Mouse (Mus musculus) liver, embryonic 15.5 days (tissue): Measurements from ENCODE around the gene Phf2. TPM values are rescaled to one million over a fixed set of nuclear protein-coding genes. Genes with fewer than 3 reads are reported as not detected.

Experiments
- ATAC-seq: fragments of 200-750 bp; cut with Nextera tagmentation; 2 replicates; pipeline ENCODE4 v1.8.0; 2017; ENCODE audit warnings: moderate number of reproducible peaks, mild to moderate bottlenecking, moderate library complexity; ENCODE audit not compliant: insufficient read depth
- H3K27ac ChIP-seq: fragments of 300-500 bp; sonication (generic); replicated peaks from 2 replicates; pipeline ENCODE4 v1.5.1; 2015; ENCODE audit warnings: mild to moderate bottlenecking, inconsistent platforms
- H3K27me3 ChIP-seq: fragments of 300-500 bp; sonication (generic); 2 replicates; pipeline ENCODE4 v1.6.1; 2015; ENCODE audit warnings: mild to moderate bottlenecking, inconsistent platforms
- H3K36me3 ChIP-seq: fragments of 300-500 bp; sonication (generic); replicated peaks from 2 replicates; pipeline ENCODE4 v1.6.1; 2015; ENCODE audit warnings: moderate library complexity, mild to moderate bottlenecking, inconsistent platforms
- H3K4me1 ChIP-seq: fragments of 300-500 bp; sonication (generic); replicated peaks from 2 replicates; pipeline ENCODE4 v1.6.1; 2015; ENCODE audit warnings: inconsistent platforms
- H3K4me2 ChIP-seq: fragments of 300-500 bp; sonication (generic); 2 replicates; pipeline ENCODE4 v1.6.1; 2015; ENCODE audit warnings: moderate library complexity, mild to moderate bottlenecking, inconsistent platforms
- H3K4me3 ChIP-seq: fragments of 300-500 bp; sonication (generic); replicated peaks from 2 replicates; pipeline ENCODE4 v1.5.1; 2015; ENCODE audit warnings: mild to moderate bottlenecking, inconsistent platforms
- H3K9ac ChIP-seq: fragments of 300-500 bp; sonication (generic); 2 replicates; pipeline ENCODE4 v1.6.1; 2015; ENCODE audit warnings: moderate library complexity, mild to moderate bottlenecking, inconsistent platforms
- H3K9me3 ChIP-seq: fragments of 300-500 bp; sonication (generic); replicated peaks from 2 replicates; pipeline ENCODE4 v1.6.1; 2016; ENCODE audit warnings: inconsistent platforms
- WGBS: fragments of 180-500 bp; shearing (Covaris S2); methylation state at CpG from one replicate; pipeline ENCODE4 v1.1.7; 2015; ENCODE audit warnings: mixed read lengths; ENCODE audit not compliant: insufficient replicate concordance; 5-methylcytosine and 5-hydroxymethylcytosine counted together
- polyA plus RNA-seq: library from polyadenylated mRNA; unstranded; fragments of >200 nt; fragmentation: Nextera tagmentation; extraction: Ambion mirVana; gene quantifications from 2 replicates; pipeline ENCODE4 v1.2.1, GENCODE M21; 2015

Gene Phf2
- polyA plus RNA-seq, 1 experiment from 2014 or later = 1.7 TPM

- ATAC-seq = no peak
- H3K9me3 ChIP-seq = no peaks in the 10 kb centered on the region
- H3K4me1 ChIP-seq = peaks cover 49% of the 10 kb centered on the region
- H3K9ac ChIP-seq = no peak overlapping the region
- no peak overlapping the region for H3K4me3 ChIP-seq
- WGBS = 62% methylated on average over 5 of the region's 5 CpGs
- no peak overlapping the region for H3K27ac ChIP-seq
- H3K27me3 ChIP-seq = no peaks in the 10 kb centered on the region
- no peaks in the 10 kb centered on the region for H3K36me3 ChIP-seq
- no peak overlapping the region for H3K4me2 ChIP-seq
These were observed 1.8 kb upstream of the Phf2 start for GRCm38 (mm10) chr13:48872726-48873125.

- Histone ChIP-seq H3K27me3 (no peaks in the 10 kb centered on the region), H3K36me3 (no peaks in the 10 kb centered on the region), H3K4me2 (peak overlapping the region; percentile 93), H3K4me3 (peak overlapping the region; percentile 84), H3K27ac (no peak overlapping the region), H3K9me3 (no peaks in the 10 kb centered on the region), H3K4me1 (peaks cover 48% of the 10 kb centered on the region), H3K9ac (peak overlapping the region; percentile 91)
- 53% methylated on average over 7 of the region's 7 CpGs for WGBS
- no peak for ATAC-seq
These were observed 1.1 kb upstream of the Phf2 start for GRCm38 (mm10) chr13:48871887-48872606.

GRCm38 (mm10) chr13:48869950-48870770 is 759 bp downstream of the Phf2 start:
- ATAC-seq = peak; percentile 50
- Histone ChIP-seq H3K27ac (peak overlapping the region; percentile 82), H3K36me3 (no peaks in the 10 kb centered on the region), H3K27me3 (no peaks in the 10 kb centered on the region), H3K4me2 (peak overlapping the region; percentile 93), H3K4me3 (peak overlapping the region; percentile 84), H3K9me3 (no peaks in the 10 kb centered on the region), H3K9ac (peak overlapping the region; percentile 91), H3K4me1 (peaks cover 59% of the 10 kb centered on the region)
- WGBS = under 1% methylated on average over 85 of the region's 102 CpGs

- Histone ChIP-seq H3K4me3 (peak overlapping the region; percentile 84), H3K9ac (peak overlapping the region; percentile 91), H3K27me3 (no peaks in the 10 kb centered on the region), H3K4me2 (peak overlapping the region; percentile 93), H3K27ac (peak overlapping the region; percentile 82), H3K4me1 (peaks cover 64% of the 10 kb centered on the region), H3K9me3 (no peaks in the 10 kb centered on the region), H3K36me3 (no peaks in the 10 kb centered on the region)
- WGBS = 13% methylated on average over 5 of the region's 5 CpGs
- peak; percentile 19 for ATAC-seq
These were observed 1.3 kb downstream of the Phf2 start for GRCm38 (mm10) chr13:48869600-48869949.

- Histone ChIP-seq H3K9me3 (no peaks in the 10 kb centered on the region), H3K9ac (peak overlapping the region; percentile 91), H3K27ac (peak overlapping the region; percentile 82), H3K4me3 (peak overlapping the region; percentile 84), H3K4me2 (peak overlapping the region; percentile 93), H3K4me1 (peaks cover 69% of the 10 kb centered on the region), H3K36me3 (no peaks in the 10 kb centered on the region), H3K27me3 (no peaks in the 10 kb centered on the region)
- WGBS = 11% methylated on average over 5 of the region's 5 CpGs
- ATAC-seq = no peak
These were observed 1.8 kb downstream of the Phf2 start for GRCm38 (mm10) chr13:48869088-48869487.

- Histone ChIP-seq H3K4me2 (no peak overlapping the region), H3K9me3 (no peaks in the 10 kb centered on the region), H3K4me3 (no peak overlapping the region), H3K27ac (no peak overlapping the region), H3K9ac (no peak overlapping the region), H3K36me3 (no peaks in the 10 kb centered on the region), H3K27me3 (no peaks in the 10 kb centered on the region), H3K4me1 (peaks cover 58% of the 10 kb centered on the region)
- ATAC-seq = no peak
- 60% methylated on average over 12 of the region's 12 CpGs for WGBS
These were observed 6.1 kb downstream of the Phf2 start for GRCm38 (mm10) chr13:48864673-48865356.

- Histone ChIP-seq H3K36me3 (no peaks in the 10 kb centered on the region), H3K4me3 (no peak overlapping the region), H3K4me2 (no peak overlapping the region), H3K27ac (no peak overlapping the region), H3K9me3 (no peaks in the 10 kb centered on the region), H3K27me3 (no peaks in the 10 kb centered on the region), H3K4me1 (peaks cover 51% of the 10 kb centered on the region), H3K9ac (no peak overlapping the region)
- 42% methylated on average over 9 of the region's 9 CpGs for WGBS
- no peak for ATAC-seq
These were observed 7.4 kb downstream of the Phf2 start for GRCm38 (mm10) chr13:48863556-48863955.

- H3K36me3 ChIP-seq = no peaks in the 10 kb centered on the region
- H3K9ac ChIP-seq = no peak overlapping the region
- no peak for ATAC-seq
- H3K4me3 ChIP-seq = no peak overlapping the region
- H3K4me2 ChIP-seq = no peak overlapping the region
- peaks cover 53% of the 10 kb centered on the region for H3K4me1 ChIP-seq
- H3K27me3 ChIP-seq = no peaks in the 10 kb centered on the region
- no peak overlapping the region for H3K27ac ChIP-seq
- WGBS = 59% methylated on average over 1 of the region's 1 CpGs
- no peaks in the 10 kb centered on the region for H3K9me3 ChIP-seq
These were observed 9.0 kb downstream of the Phf2 start for GRCm38 (mm10) chr13:48861913-48862312.

- peaks cover 41% of the 10 kb centered on the region for H3K4me1 ChIP-seq
- WGBS = 66% methylated on average over 4 of the region's 4 CpGs
- H3K9ac ChIP-seq = no peak overlapping the region
- H3K4me3 ChIP-seq = no peak overlapping the region
- no peak for ATAC-seq
- no peak overlapping the region for H3K27ac ChIP-seq
- H3K4me2 ChIP-seq = no peak overlapping the region
- H3K36me3 ChIP-seq = no peaks in the 10 kb centered on the region
- no peaks in the 10 kb centered on the region for H3K9me3 ChIP-seq
- no peaks in the 10 kb centered on the region for H3K27me3 ChIP-seq
These were observed 12.1 kb downstream of the Phf2 start for GRCm38 (mm10) chr13:48858779-48859178.

GRCm38 (mm10) chr13:48858054-48858453 is 12.9 kb downstream of the Phf2 start:
- Histone ChIP-seq H3K4me1 (peaks cover 41% of the 10 kb centered on the region), H3K9ac (no peak overlapping the region)

More at GRCm38 (mm10) chr13:48858054-48858453, 12.9 kb downstream of the Phf2 start:
- H3K4me2 ChIP-seq = no peak overlapping the region
- ATAC-seq = no peak
- no peak overlapping the region for H3K4me3 ChIP-seq
- no peaks in the 10 kb centered on the region for H3K36me3 ChIP-seq
- H3K9me3 ChIP-seq = no peaks in the 10 kb centered on the region
- H3K27me3 ChIP-seq = no peaks in the 10 kb centered on the region
- no peak overlapping the region for H3K27ac ChIP-seq
- 65% methylated on average over 6 of the region's 6 CpGs for WGBS
